Mouse (Mus musculus): Measurements from ENCODE around the gene Fam117b.

GRCm38 (mm10) chr1:59967291-59967690 lies 54.5 kb downstream of the Fam117b start:
- TF ChIP-seq POLR2A (IDR thresholded peaks at IDR 0.05; ENCODE audit: insufficient read depth, low read length) = no peak
- TF ChIP-seq EP300 (IDR thresholded peaks at IDR 0.05; ENCODE audit: insufficient read depth, low read depth, low read length) = no peak
